Comparison of ENCODE assay signal across 8 mouse cellular contexts in the genomic region with DNA sequence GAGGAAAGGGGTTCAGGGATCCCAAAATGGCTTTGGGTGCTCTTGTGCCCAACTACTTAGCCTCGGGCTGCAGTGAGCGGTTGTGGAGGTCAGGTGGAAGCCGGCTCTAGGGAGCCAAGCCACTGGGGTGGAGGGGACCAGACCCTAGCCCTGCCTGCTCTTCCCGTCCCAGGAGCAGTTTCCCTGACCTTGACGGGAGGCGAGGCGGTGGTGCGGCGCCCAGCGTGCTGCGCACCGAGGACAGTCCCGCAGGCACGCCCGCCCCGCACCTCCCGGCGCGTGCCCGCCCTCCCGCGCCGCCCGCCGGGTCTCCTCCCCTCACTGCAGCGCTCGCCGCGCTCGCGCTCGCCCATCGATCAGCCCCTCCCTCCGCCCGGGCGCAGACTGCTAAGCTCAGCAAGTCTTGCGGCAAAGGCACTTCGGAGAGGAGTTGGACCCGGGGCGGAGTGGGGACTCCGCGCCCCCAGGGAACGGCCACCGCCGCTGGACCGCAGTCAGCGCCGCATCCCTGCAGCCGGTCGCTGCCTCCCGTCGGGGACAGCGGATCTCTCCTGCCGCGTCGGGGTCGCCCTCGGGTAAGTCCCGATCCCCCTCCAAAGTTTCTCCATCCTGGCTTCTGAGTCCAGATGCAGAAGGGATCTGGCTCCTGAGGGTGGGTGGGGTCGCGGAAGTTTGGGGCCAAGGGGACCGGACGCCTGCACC. TPM values are rescaled to one million over a fixed set of nuclear protein-coding genes. Genes with fewer than 3 reads are reported as not detected.
DNase-seq lines count a peak whose midpoint lies in the region; ATAC-seq lines count a peak whose summit lies in the region.

Gene Syt2 (plus strand): TSS at position 417 of the 702 bp plus-strand sequence.

- H3K36me3 ChIP-seq in kidney, embryonic 16.5 days (ENCODE audit: insufficient read depth, low read length): no peaks in the 10 kb centered on the region
- no peaks in the 10 kb centered on the region for H3K36me3 ChIP-seq in liver, embryonic 15.5 days (replicated peaks)
- H3K36me3 ChIP-seq in neural tube, embryonic 14.5 days (ENCODE audit: control insufficient read depth, insufficient read depth, low read length): no peaks in the 10 kb centered on the region

- WGBS in kidney, embryonic 16.5 days: under 1% methylated on average over 56 of the region's 63 CpGs
- 1% methylated on average over 63 of the region's 63 CpGs for WGBS in liver, embryonic 15.5 days (ENCODE audit: insufficient replicate concordance)
- under 1% methylated on average over 48 of the region's 63 CpGs for WGBS in neural tube, embryonic 14.5 days

- H3K4me1 ChIP-seq in kidney, embryonic 16.5 days (ENCODE audit: insufficient read depth, low read length): peaks cover 30% of the 10 kb centered on the region
- peaks cover 15% of the 10 kb centered on the region for H3K4me1 ChIP-seq in liver, embryonic 15.5 days (replicated peaks)
- peaks cover 12% of the 10 kb centered on the region; the same call in 1 of the 2 replicates for H3K4me1 ChIP-seq in neural tube, embryonic 14.5 days (ENCODE audit: control insufficient read depth, insufficient read depth, low read length)

- no peak within 1 kb of the TSS for H3K27ac ChIP-seq in kidney, embryonic 16.5 days (ENCODE audit: low read length)
- no peak within 1 kb of the TSS for H3K27ac ChIP-seq in liver, embryonic 15.5 days (replicated peaks)
- no peak within 1 kb of the TSS for H3K27ac ChIP-seq in neural tube, embryonic 14.5 days (ENCODE audit: low read depth, low read length)

- H3K4me3 ChIP-seq in kidney, embryonic 16.5 days (ENCODE audit: low read length): peak within 1 kb of the TSS; percentile 62
- H3K4me3 ChIP-seq in liver, embryonic 15.5 days (replicated peaks): peak within 1 kb of the TSS; percentile 44
- peak within 1 kb of the TSS; percentile 37 for H3K4me3 ChIP-seq in neural tube, embryonic 14.5 days (ENCODE audit: low read depth, low read length)

- peaks cover 55% of the 10 kb centered on the region for H3K27me3 ChIP-seq in kidney, embryonic 16.5 days (ENCODE audit: insufficient read depth, low read length)
- peaks cover 95% of the 10 kb centered on the region for H3K27me3 ChIP-seq in liver, embryonic 15.5 days
- peaks cover 17% of the 10 kb centered on the region for H3K27me3 ChIP-seq in neural tube, embryonic 14.5 days (ENCODE audit: control insufficient read depth, insufficient read depth, low read length)

- H3K9ac ChIP-seq in kidney, embryonic 16.5 days (replicated peaks; ENCODE audit: low read length): peak within 1 kb of the TSS; percentile 59; the same call in 1 of the 2 replicates
- no peak within 1 kb of the TSS for H3K9ac ChIP-seq in liver, embryonic 15.5 days
- H3K9ac ChIP-seq in neural tube, embryonic 14.5 days (replicated peaks; ENCODE audit: low read depth, low read length): peak within 1 kb of the TSS; percentile 43

- H3K9me3 ChIP-seq in kidney, embryonic 16.5 days (ENCODE audit: low read length): no peaks in the 10 kb centered on the region
- H3K9me3 ChIP-seq in liver, embryonic 15.5 days (replicated peaks): no peaks in the 10 kb centered on the region
- no peaks in the 10 kb centered on the region for H3K9me3 ChIP-seq in neural tube, embryonic 14.5 days (ENCODE audit: control insufficient read depth, low read length)

- ATAC-seq in granulocyte monocyte progenitor cell, adult 5-6 weeks (replicated peaks; ENCODE audit: poor library complexity, severe bottlenecking): peak; percentile 18
- peak; percentile 33 for ATAC-seq in kidney, embryonic 16.5 days (ENCODE audit: low FRiP score, low TSS enrichment)
- no peak for ATAC-seq in liver, embryonic 15.5 days (ENCODE audit: insufficient read depth)
- ATAC-seq in neural tube, embryonic 14.5 days (ENCODE audit: low read depth): peak; percentile 71
- no peak for ATAC-seq in erythroid progenitor cell, adult 5-6 weeks (replicated peaks; ENCODE audit: low FRiP score, poor library complexity, severe bottlenecking)

- peak; percentile 53 for DNase-seq in ovary, postnatal 36 days (ENCODE audit: low spot score)
- no peak for DNase-seq in ovary, postnatal 14 days (ENCODE audit: low spot score)
- DNase-seq in cerebellum, adult 9-11 months: peak; percentile 85

- peak within 1 kb of the TSS; percentile 94 for H3K4me2 ChIP-seq in kidney, embryonic 16.5 days (replicated peaks; ENCODE audit: low read depth, low read length)
- H3K4me2 ChIP-seq in liver, embryonic 15.5 days: peak within 1 kb of the TSS; percentile 64
- peak within 1 kb of the TSS; percentile 57 for H3K4me2 ChIP-seq in neural tube, embryonic 14.5 days (ENCODE audit: low read depth, low read length)

RNA-seq across cellular contexts. Expression of gene Syt2, which starts in this region (rescaled TPM):
- not detected in 2 replicates for total RNA-seq in granulocyte monocyte progenitor cell, adult 5-6 weeks (2014; fragmentation: Nextera tagmentation)
- 0.41 TPM in 1 of 2 replicates, not detected in the other for total RNA-seq in granulocyte monocyte progenitor cell, adult 5-6 weeks (2017)
- 1.3 and 1.6 TPM in 2 replicates for polyA plus RNA-seq in kidney, embryonic 16.5 days (2015; fragmentation: Nextera tagmentation; extraction: Ambion mirVana)
- polyA plus RNA-seq in liver, embryonic 15.5 days (2015; fragmentation: Nextera tagmentation; extraction: Ambion mirVana): 0.03 and 0.06 TPM in 2 replicates
- polyA plus RNA-seq in neural tube, embryonic 14.5 days (2014; fragmentation: Nextera tagmentation; extraction: Ambion mirVana): 15.6 and 18.3 TPM in 2 replicates
- not detected in 2 replicates for total RNA-seq in erythroid progenitor cell, adult 5-6 weeks (2015; ENCODE audit: low replicate concordance)
- total RNA-seq in erythroid progenitor cell, adult 5-6 weeks (2017; ENCODE audit: low replicate concordance): not detected in 2 replicates

Comparison
In these comparisons a context has a peak if more than half of its experiments do, and no peak if none do; other contexts are left out.
1. Peak in ATAC-seq in granulocyte monocyte progenitor cell, adult 5-6 weeks; RNA of the gene not detected or under 1 TPM.
2. ATAC-seq: peak in kidney, embryonic 16.5 days (single experiment) and neural tube, embryonic 14.5 days (single experiment); none in liver, embryonic 15.5 days (single experiment) and erythroid progenitor cell, adult 5-6 weeks (single experiment).
3. Peak in every context shown above with its lines, with median percentiles within 50 percentile points of each other: H3K4me2 ChIP-seq and H3K4me3 ChIP-seq.